Mouse (Mus musculus) kidney, adult 18-20 months (tissue): Measurements from ENCODE around the gene Cfp.

Experiments
- DNase-seq: peaks from one replicate; pipeline ENCODE4 v3.0.0; 2021

Cfp gene

GRCm38 (mm10) chrX:20931364-20931763 lies at the start of gene Cfp:
TSS of gene Cfp (minus strand) at chrX:20931555.
- no peak for DNase-seq

DNA sequence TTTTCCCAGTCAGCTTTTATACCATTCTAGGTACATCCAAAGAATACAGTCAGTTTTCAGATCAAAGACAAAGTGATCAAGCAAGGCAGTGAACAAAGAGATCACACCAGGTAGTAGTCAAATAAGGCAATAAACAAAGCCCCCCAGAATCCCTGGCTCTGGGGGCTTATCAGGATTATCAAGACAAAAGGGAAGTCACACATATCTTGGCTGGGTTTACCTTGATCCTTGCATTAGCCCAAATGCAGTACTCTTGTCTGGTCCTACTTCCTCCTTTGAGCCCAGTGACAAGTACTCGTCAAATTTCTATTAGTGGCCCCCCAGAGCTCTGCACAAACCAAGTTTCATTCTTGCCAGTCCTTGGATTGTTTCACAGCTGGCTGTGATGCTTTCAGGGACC lies 49.5 kb upstream of the Cfp start:
- no peak for DNase-seq

DNA sequence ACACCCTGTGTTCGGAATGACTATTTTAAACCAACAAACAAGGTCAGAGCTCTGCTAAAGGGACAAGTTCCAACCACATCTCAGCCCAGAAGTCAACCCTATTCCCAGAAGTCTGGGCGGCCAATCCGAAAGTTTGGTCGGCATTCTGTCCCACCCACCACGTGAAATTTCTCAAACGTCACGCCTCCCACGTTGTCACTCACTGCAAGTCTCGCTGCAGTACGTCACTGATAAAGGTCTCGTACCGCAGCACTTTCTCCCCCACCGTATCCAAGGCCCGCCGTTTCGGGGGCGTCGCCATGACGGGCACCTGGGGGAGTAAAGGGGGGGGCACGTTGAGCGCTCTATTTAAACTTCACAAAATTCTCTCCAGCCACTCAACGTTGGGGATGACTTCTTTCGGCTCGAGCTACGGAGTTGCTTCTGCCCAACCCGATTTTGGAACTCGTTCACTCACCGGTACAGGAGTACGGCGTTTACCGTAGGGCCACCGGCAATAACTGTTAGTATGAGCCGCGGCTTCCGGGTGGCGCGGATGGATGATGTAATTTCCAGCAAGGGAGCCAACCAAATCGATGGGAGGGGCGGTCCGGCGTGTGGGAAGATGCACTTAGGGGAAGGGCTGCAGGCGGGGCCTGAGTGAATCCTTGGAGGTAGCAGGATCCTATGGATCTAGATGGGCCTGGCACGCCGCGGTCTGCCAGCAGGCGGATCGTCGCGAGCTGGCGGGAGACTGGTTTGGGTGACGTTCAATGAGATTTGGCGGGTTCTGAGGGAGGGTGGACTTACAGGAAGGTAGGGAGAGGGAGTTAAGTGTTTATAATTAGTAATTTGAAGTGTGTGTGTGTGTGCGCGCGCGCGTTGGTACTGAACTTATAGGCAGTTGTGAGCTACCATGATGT lies 30.4 kb upstream of the Cfp start, which contains the start of gene Uxt:
Gene Uxt (minus strand): TSS at position 541 of the 902 bp plus-strand sequence.
- peak; percentile 88 for DNase-seq

DNA sequence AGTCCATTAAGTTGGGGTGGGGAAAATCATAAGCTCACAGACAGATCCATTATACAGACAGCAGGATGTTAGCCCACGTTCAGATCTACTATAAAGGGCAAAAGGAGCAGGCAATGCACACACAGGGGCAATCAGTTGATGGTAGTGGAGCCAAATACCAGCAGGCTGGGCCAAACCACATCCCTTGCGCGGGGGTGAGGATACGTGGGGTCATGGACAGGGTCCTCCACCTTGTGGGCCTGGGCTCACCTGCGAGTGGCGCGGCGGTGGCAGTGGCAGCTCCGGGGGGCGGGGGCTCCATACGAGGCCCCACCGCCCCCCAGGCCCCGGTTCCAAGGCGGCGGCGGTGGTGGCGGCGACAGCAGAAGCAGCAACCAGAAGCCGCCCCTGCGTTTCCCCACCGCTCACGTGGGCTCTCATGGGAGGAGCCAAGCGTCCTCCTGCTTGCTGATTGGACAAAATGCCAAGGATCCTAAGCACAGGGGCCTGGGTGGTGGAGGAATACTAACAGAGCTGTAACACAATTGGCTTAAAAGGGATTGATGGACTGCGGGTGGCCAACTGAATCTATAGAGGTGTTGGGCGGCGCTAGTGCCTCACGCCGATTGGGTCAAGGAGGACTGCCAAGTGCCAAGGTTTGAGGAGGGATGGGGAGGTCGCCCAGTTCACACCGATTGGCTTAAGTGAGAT lies 19.0 kb upstream of the Cfp start, which contains the start of gene Elk1:
Gene Elk1 (minus strand): TSS at position 418 of the 690 bp plus-strand sequence.
- DNase-seq, result peak; percentile 81

GRCm38 (mm10) chrX:20946055-20946454 lies 14.7 kb upstream of the Cfp start:
- peak; percentile 60 for DNase-seq

- DNase-seq, result no peak
These were observed 608 bp upstream of the Cfp start for GRCm38 (mm10) chrX:20931963-20932362.

- no peak for DNase-seq
These were observed 1.5 kb downstream of the Cfp start for GRCm38 (mm10) chrX:20929859-20930258.

GRCm38 (mm10) chrX:20924976-20925375 lies 6.4 kb downstream of the Cfp start:
- no peak for DNase-seq

DNA sequence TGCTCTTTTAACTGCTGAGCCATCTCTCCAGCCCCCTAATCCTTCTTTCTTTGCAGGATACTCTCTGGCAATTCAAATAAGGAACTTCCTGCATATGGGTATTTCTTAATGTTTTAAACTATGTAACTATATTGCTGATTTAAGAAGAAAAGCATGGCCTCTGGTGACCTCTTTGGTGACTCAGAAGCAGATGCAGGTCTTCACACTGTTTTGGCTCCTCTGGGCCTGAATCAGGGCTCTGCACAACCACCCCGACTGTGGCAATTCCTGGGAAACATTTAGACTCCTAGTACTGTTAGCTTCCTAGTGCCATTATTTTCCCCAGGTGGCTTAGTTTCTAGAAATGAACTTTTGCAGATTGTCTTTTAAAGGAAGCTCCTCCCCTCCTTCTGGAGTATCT lies 7.8 kb downstream of the Cfp start:
- DNase-seq, result no peak

- DNase-seq, result no peak
These were observed 10.0 kb downstream of the Cfp start for GRCm38 (mm10) chrX:20921366-20921765.

- peak; percentile 65 for DNase-seq
These were observed 10.5 kb downstream of the Cfp start, which contains the start of gene Syn1 for GRCm38 (mm10) chrX:20920844-20921364. TSS of gene Syn1 (minus strand) at chrX:20921004.

DNA sequence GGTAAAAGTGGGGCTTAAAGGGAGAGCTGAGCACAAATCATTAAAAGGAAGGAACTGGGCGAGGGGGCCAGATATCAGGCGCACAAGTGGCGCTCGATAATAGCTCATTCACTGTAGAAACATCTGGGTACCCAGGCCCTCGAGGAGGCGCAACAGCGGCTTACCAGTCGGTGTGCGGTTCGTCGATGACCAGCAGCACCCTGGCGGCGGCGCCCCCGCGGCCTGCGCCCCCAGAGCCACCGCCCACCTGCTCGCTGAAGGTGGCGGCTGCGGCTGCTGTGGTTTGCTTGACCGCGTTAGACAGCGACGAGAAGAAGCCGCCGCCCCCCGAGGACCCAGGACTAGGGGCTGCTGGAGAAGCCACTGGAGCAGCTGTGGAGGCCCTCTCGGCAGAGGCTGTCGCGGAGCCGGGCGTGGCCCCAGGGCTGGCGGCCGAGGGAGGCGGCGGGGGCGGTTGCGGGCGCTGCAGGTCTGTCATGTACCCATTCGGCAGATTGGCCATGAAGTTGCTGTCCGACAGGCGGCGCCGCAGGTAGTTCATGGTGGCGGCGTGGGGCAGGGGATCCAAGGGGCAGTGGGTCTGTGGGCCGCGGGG lies 11.0 kb downstream of the Cfp start:
- peak; percentile 7 for DNase-seq

- DNase-seq, result no peak
These were observed 16.3 kb downstream of the Cfp start for GRCm38 (mm10) chrX:20915075-20915474.

GRCm38 (mm10) chrX:20913726-20914125 lies 17.6 kb downstream of the Cfp start:
- DNase-seq, result no peak

- DNase-seq, result no peak
These were observed 21.3 kb downstream of the Cfp start for GRCm38 (mm10) chrX:20910074-20910473.
